Mouse (Mus musculus): ENCODE data around the gene 1700029I15Rik. TPM values are rescaled to one million over a fixed set of nuclear protein-coding genes. Genes with fewer than 3 reads are reported as not detected.

The 1700029I15Rik gene
- polyA plus RNA-seq, 1 experiment from 2014 or later = 1.5 TPM

DNA sequence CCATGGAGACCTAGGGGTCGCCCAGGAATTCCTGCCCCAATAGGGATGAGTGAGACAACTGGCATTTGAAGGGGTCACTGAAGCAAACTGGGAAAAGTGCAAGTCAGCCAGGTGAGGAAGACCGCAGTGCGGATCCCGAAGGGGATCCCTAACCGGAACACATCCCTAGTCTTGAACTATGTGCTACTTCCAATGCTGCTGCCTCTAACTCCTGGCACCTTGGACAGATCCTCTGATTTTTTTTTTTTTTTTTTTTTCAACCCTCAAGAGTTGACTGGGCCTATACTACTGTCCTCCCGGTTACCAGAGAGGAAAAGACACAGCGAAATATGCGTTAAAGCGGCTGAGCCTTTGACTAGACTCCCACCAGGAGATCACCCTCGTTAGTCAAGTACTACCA is 7.3 kb downstream of the 1700029I15Rik start:
- H3K4me1 ChIP-seq (ENCODE audit: control insufficient read depth in 2 of 2, insufficient read depth in 2 of 2, low read length in 2 of 2) = peaks cover 14 to 21% of the 10 kb centered on the region in 2 experiments; a peak in 3 of 4 replicates
- no peaks in the 10 kb centered on the region for H3K9me3 ChIP-seq (ENCODE audit: control insufficient read depth, low read length)
- 9% methylated on average over 10 of the region's 10 CpGs for WGBS
- no peak; the same call in 1 of the 2 replicates for ATAC-seq (ENCODE audit: insufficient number of reproducible peaks, insufficient read depth, low FRiP score, low read depth)
- no peak overlapping the region for H3K27ac ChIP-seq (replicated peaks in 1 of 2; ENCODE audit: control insufficient read depth in 1 of 2, insufficient read depth in 1 of 2, low read depth in 2 of 2, low read length in 2 of 2)
- H3K4me2 ChIP-seq (ENCODE audit: low read length) = peak overlapping the region; percentile 84
- H3K4me3 ChIP-seq (ENCODE audit: control insufficient read depth in 1 of 2, insufficient read depth in 1 of 2, low read depth in 1 of 2, low read length in 2 of 2) = peak overlapping the region; percentile 61
- peaks cover 4% of the 10 kb centered on the region; the same call in 1 of the 2 replicates for H3K36me3 ChIP-seq (ENCODE audit: control insufficient read depth, insufficient read depth, low read length)
- H3K9ac ChIP-seq (ENCODE audit: low read length) = peak overlapping the region; percentile 71; the same call in 1 of the 2 replicates
- peaks cover 24% of the 10 kb centered on the region for H3K27me3 ChIP-seq (ENCODE audit: control insufficient read depth, insufficient read depth, low read length)

DNA sequence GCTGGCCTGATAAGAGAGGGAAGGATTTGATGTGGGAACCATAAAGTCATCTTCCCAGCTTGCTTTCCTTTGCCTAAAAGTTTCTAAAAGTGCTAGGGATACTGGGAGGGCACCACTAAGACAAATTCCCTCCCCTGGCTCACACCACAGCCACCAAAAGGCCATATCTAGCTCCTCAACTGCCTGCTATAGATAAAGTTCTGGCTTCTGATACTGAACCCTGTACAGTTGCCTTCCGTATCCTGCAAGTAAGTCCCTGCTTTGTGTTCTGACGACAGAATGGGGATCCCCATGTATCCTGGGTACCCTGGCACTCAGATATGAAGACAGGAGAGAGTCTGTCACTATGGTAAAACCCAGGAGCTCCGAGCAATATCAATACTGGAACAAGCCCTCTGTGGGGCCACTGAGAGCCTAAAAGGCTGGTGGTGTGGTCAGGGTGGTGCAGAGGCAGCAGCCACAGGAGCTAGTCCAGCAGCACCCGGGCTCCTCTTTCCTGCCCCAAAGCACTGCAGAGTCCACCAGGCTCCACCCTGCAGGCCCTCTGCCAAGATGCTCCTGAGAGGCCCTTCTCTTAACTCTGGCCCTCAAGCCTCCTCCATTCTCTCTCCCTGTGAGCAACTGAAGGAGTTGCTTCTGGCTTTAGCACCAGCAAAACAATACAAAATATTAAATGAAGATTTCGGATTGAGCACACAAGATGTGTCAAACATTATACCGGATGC is 8.0 kb downstream of the 1700029I15Rik start:
- H3K36me3 ChIP-seq (ENCODE audit: control insufficient read depth, insufficient read depth, low read length) = peaks cover 4% of the 10 kb centered on the region; the same call in 1 of the 2 replicates
- H3K27me3 ChIP-seq (ENCODE audit: control insufficient read depth, insufficient read depth, low read length) = peaks cover 25% of the 10 kb centered on the region
- no peak overlapping the region for H3K9ac ChIP-seq (ENCODE audit: low read length)
- H3K4me3 ChIP-seq (ENCODE audit: control insufficient read depth in 1 of 2, insufficient read depth in 1 of 2, low read depth in 1 of 2, low read length in 2 of 2) = no peak overlapping the region
- 61% methylated on average over 6 of the region's 6 CpGs for WGBS
- ATAC-seq (ENCODE audit: insufficient number of reproducible peaks, insufficient read depth, low FRiP score, low read depth) = no peak
- no peak overlapping the region for H3K27ac ChIP-seq (replicated peaks in 1 of 2; ENCODE audit: control insufficient read depth in 1 of 2, insufficient read depth in 1 of 2, low read depth in 2 of 2, low read length in 2 of 2)
- peaks cover 14 to 21% of the 10 kb centered on the region in 2 experiments; a peak in 3 of 4 replicates for H3K4me1 ChIP-seq (ENCODE audit: control insufficient read depth in 2 of 2, insufficient read depth in 2 of 2, low read length in 2 of 2)
- H3K9me3 ChIP-seq (ENCODE audit: control insufficient read depth, low read length) = no peaks in the 10 kb centered on the region
- no peak overlapping the region for H3K4me2 ChIP-seq (ENCODE audit: low read length)

- Histone ChIP-seq H3K9me3 (ENCODE audit: control insufficient read depth, low read length) (no peaks in the 10 kb centered on the region), H3K9ac (ENCODE audit: low read length) (no peak overlapping the region), H3K27ac (replicated peaks in 1 of 2; ENCODE audit: control insufficient read depth in 1 of 2, insufficient read depth in 1 of 2, low read depth in 2 of 2, low read length in 2 of 2) (no peak overlapping the region), H3K27me3 (ENCODE audit: control insufficient read depth, insufficient read depth, low read length) (peaks cover 25% of the 10 kb centered on the region), H3K36me3 (ENCODE audit: control insufficient read depth, insufficient read depth, low read length) (peaks cover 2% of the 10 kb centered on the region; the same call in 1 of the 2 replicates), H3K4me3 (ENCODE audit: control insufficient read depth in 1 of 2, insufficient read depth in 1 of 2, low read depth in 1 of 2, low read length in 2 of 2) (no peak overlapping the region), H3K4me2 (ENCODE audit: low read length) (no peak overlapping the region), H3K4me1 (ENCODE audit: control insufficient read depth in 2 of 2, insufficient read depth in 2 of 2, low read length in 2 of 2) (peaks cover 14 to 21% of the 10 kb centered on the region in 2 experiments; a peak in 3 of 4 replicates)
- no peak for ATAC-seq (ENCODE audit: insufficient number of reproducible peaks, insufficient read depth, low FRiP score, low read depth)
- 82% methylated on average over 8 of the region's 8 CpGs for WGBS
These were observed 8.8 kb downstream of the 1700029I15Rik start for GRCm38 (mm10) chr2:92391116-92391515.

- H3K27me3 ChIP-seq (ENCODE audit: control insufficient read depth, insufficient read depth, low read length) = peaks cover 25% of the 10 kb centered on the region
- H3K36me3 ChIP-seq (ENCODE audit: control insufficient read depth, insufficient read depth, low read length) = no peaks in the 10 kb centered on the region
- 36% methylated on average over 11 of the region's 11 CpGs for WGBS
- peak overlapping the region; percentile 26; the same call in 1 of the 2 replicates for H3K9ac ChIP-seq (ENCODE audit: low read length)
- H3K4me2 ChIP-seq (ENCODE audit: low read length) = peak overlapping the region; percentile 52
- no peak overlapping the region for H3K27ac ChIP-seq (replicated peaks in 1 of 2; ENCODE audit: control insufficient read depth in 1 of 2, insufficient read depth in 1 of 2, low read depth in 2 of 2, low read length in 2 of 2)
- H3K4me3 ChIP-seq (ENCODE audit: control insufficient read depth in 1 of 2, insufficient read depth in 1 of 2, low read depth in 1 of 2, low read length in 2 of 2) = peak overlapping the region; percentile 8 to 23; a peak in 3 of 4 replicates
- H3K9me3 ChIP-seq (ENCODE audit: control insufficient read depth, low read length) = no peaks in the 10 kb centered on the region
- no peak for ATAC-seq (ENCODE audit: insufficient number of reproducible peaks, insufficient read depth, low FRiP score, low read depth)
- H3K4me1 ChIP-seq (ENCODE audit: control insufficient read depth in 2 of 2, insufficient read depth in 2 of 2, low read length in 2 of 2) = peaks cover 14 to 21% of the 10 kb centered on the region in 2 experiments; a peak in 3 of 4 replicates
These were observed 9.5 kb downstream of the 1700029I15Rik start for GRCm38 (mm10) chr2:92391703-92392317.

DNA sequence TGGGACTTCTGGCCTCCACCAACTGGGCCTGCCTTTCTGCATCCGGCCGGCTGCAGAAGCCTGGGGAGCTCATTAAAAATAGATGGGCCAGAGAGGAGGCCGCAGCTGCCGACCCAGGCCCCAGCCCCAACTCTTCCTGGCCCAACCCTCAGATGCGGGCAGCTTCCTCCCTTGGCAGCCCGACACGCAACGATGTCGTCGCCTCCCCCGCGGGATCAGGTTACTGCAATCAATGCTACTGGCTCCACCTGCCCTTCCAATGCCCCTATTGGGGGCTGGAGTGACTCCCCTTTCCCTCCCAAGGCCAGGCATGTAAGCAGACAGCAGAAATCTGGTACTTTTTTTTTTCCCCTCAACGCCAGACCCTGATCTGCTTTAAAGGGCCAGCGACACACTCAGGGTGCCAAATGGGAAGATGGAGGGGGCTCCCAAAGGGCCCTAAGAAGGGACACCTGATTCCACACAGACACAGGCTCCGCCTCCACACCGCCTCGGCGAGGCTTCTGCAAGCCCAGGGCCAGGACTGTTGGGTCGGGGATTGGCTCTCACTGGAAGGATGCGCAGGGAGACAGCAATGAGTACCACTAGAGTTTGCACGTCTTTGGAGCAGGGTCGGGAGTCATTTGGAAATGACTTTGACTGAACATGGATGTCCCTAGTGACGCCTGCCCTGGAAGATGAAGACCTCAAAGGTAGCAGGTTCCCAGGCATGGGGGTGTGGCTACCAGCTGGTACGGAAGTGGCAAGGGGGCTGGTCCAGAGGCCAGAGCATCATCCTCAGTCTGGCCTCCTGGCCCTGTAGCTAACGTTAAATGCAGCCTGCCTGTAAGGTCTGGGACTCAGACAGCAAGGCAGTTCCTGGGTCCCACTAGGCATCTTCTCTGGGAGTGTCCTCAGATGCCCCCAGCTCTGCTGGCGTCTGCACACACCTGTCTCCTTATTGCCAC is 10.3 kb downstream of the 1700029I15Rik start:
- no peaks in the 10 kb centered on the region for H3K9me3 ChIP-seq (ENCODE audit: control insufficient read depth, low read length)
- ATAC-seq (ENCODE audit: insufficient number of reproducible peaks, insufficient read depth, low FRiP score, low read depth) = no peak
- H3K9ac ChIP-seq (ENCODE audit: low read length) = peak overlapping the region; percentile 26; the same call in 1 of the 2 replicates
- no peaks in the 10 kb centered on the region for H3K36me3 ChIP-seq (ENCODE audit: control insufficient read depth, insufficient read depth, low read length)
- peak overlapping the region; percentile 8 to 23; a peak in 3 of 4 replicates for H3K4me3 ChIP-seq (ENCODE audit: control insufficient read depth in 1 of 2, insufficient read depth in 1 of 2, low read depth in 1 of 2, low read length in 2 of 2)
- peaks cover 14 to 21% of the 10 kb centered on the region in 2 experiments; a peak in 3 of 4 replicates for H3K4me1 ChIP-seq (ENCODE audit: control insufficient read depth in 2 of 2, insufficient read depth in 2 of 2, low read length in 2 of 2)
- 4% methylated on average over 26 of the region's 26 CpGs for WGBS
- no peak overlapping the region for H3K27ac ChIP-seq (replicated peaks in 1 of 2; ENCODE audit: control insufficient read depth in 1 of 2, insufficient read depth in 1 of 2, low read depth in 2 of 2, low read length in 2 of 2)
- H3K4me2 ChIP-seq (ENCODE audit: low read length) = peak overlapping the region; percentile 52
- peaks cover 25% of the 10 kb centered on the region for H3K27me3 ChIP-seq (ENCODE audit: control insufficient read depth, insufficient read depth, low read length)

GRCm38 (mm10) chr2:92395535-92395934 is 13.2 kb downstream of the 1700029I15Rik start:
- H3K27ac ChIP-seq (replicated peaks in 1 of 2; ENCODE audit: control insufficient read depth in 1 of 2, insufficient read depth in 1 of 2, low read depth in 2 of 2, low read length in 2 of 2) = no peak overlapping the region
- 77% methylated on average over 3 of the region's 3 CpGs for WGBS
- H3K9ac ChIP-seq (ENCODE audit: low read length) = no peak overlapping the region
- peaks cover 28% of the 10 kb centered on the region for H3K27me3 ChIP-seq (ENCODE audit: control insufficient read depth, insufficient read depth, low read length)
- no peak overlapping the region for H3K4me2 ChIP-seq (ENCODE audit: low read length)
- H3K36me3 ChIP-seq (ENCODE audit: control insufficient read depth, insufficient read depth, low read length) = no peaks in the 10 kb centered on the region
- no peak overlapping the region for H3K4me3 ChIP-seq (ENCODE audit: control insufficient read depth in 1 of 2, insufficient read depth in 1 of 2, low read depth in 1 of 2, low read length in 2 of 2)
- no peaks in the 10 kb centered on the region for H3K9me3 ChIP-seq (ENCODE audit: control insufficient read depth, low read length)
- peaks cover 5 to 9% of the 10 kb centered on the region in 2 experiments; a peak in 3 of 4 replicates for H3K4me1 ChIP-seq (ENCODE audit: control insufficient read depth in 2 of 2, insufficient read depth in 2 of 2, low read length in 2 of 2)
- ATAC-seq (ENCODE audit: insufficient number of reproducible peaks, insufficient read depth, low FRiP score, low read depth) = no peak

DNA sequence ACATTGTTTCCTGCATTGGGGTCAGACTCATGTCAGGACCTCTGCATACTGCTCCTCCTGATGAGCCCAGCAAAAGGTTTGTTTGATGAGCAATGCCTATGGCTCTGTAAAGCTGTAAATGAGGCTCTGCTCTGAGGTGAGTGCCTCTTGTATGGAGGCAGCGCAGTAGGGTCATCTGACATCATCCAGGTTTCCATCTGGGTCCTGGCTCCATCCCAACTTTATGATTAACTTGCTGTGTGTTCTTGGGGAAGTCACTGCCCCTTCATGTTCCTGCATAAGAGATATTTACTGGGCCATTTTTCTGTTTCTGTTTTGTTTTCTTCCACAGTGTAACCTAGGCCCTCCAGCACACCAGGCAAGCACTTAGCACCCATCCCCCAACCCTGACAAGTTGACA is 15.1 kb downstream of the 1700029I15Rik start:
- H3K27me3 ChIP-seq (ENCODE audit: control insufficient read depth, insufficient read depth, low read length) = peaks cover 29% of the 10 kb centered on the region
- WGBS = 55% methylated on average over 1 of the region's 1 CpGs
- no peak for ATAC-seq (ENCODE audit: insufficient number of reproducible peaks, insufficient read depth, low FRiP score, low read depth)

More for the DNA sequence above, 15.1 kb downstream of the 1700029I15Rik start:
- no peak overlapping the region for H3K27ac ChIP-seq (replicated peaks in 1 of 2; ENCODE audit: control insufficient read depth in 1 of 2, insufficient read depth in 1 of 2, low read depth in 2 of 2, low read length in 2 of 2)
- no peaks in the 10 kb centered on the region for H3K36me3 ChIP-seq (ENCODE audit: control insufficient read depth, insufficient read depth, low read length)
- H3K9ac ChIP-seq (ENCODE audit: low read length) = no peak overlapping the region
- H3K4me1 ChIP-seq (ENCODE audit: control insufficient read depth in 2 of 2, insufficient read depth in 2 of 2, low read length in 2 of 2) = peaks cover 3 to 6% of the 10 kb centered on the region in 2 experiments; a peak in 2 of 4 replicates
- no peak overlapping the region for H3K4me2 ChIP-seq (ENCODE audit: low read length)
- no peak overlapping the region for H3K4me3 ChIP-seq (ENCODE audit: control insufficient read depth in 1 of 2, insufficient read depth in 1 of 2, low read depth in 1 of 2, low read length in 2 of 2)
- H3K9me3 ChIP-seq (ENCODE audit: control insufficient read depth, low read length) = no peaks in the 10 kb centered on the region

Measured in heart, embryonic 14.5 days (tissue).